Mouse (Mus musculus) forebrain, embryonic 12.5 days (tissue): Measurements from ENCODE around the gene Ntng2. TPM values are rescaled to one million over a fixed set of nuclear protein-coding genes. Genes with fewer than 3 reads are reported as not detected.

Source experiments
- ATAC-seq: fragments of 200-750 bp; cut with Nextera tagmentation; 2 replicates; pipeline ENCODE4 v1.8.0; 2017; ENCODE audit warnings: moderate TSS enrichment; ENCODE audit not compliant: low FRiP score
- H3K27ac ChIP-seq: fragments of 300-500 bp; sonication (generic); 2 replicates; pipeline ENCODE4 v1.5.1; 2016; ENCODE audit warnings: mild to moderate bottlenecking
- H3K27me3 ChIP-seq: fragments of 300-500 bp; sonication (generic); 2 replicates; pipeline ENCODE4 v1.6.1; 2016; ENCODE audit warnings: mild to moderate bottlenecking
- H3K36me3 ChIP-seq: fragments of 300-500 bp; sonication (generic); replicated peaks from 2 replicates; pipeline ENCODE4 v1.6.1; 2016; ENCODE audit warnings: mild to moderate bottlenecking
- H3K4me1 ChIP-seq: fragments of 300-500 bp; sonication (generic); 2 replicates; pipeline ENCODE4 v1.6.1; 2016
- H3K4me2 ChIP-seq: fragments of 300-500 bp; sonication (generic); 2 replicates; pipeline ENCODE4 v1.6.1; 2016; ENCODE audit warnings: mild to moderate bottlenecking, moderate library complexity
- H3K4me3 ChIP-seq: fragments of 300-500 bp; sonication (generic); replicated peaks from 2 replicates; pipeline ENCODE4 v1.5.1; 2016; ENCODE audit warnings: mild to moderate bottlenecking
- H3K9ac ChIP-seq: fragments of 300-500 bp; sonication (generic); 2 replicates; pipeline ENCODE4 v1.6.1; 2016; ENCODE audit warnings: mild to moderate bottlenecking
- H3K9me3 ChIP-seq: fragments of 300-500 bp; sonication (generic); 2 replicates; pipeline ENCODE4 v1.6.1; 2016
- WGBS: fragments of 180-500 bp; shearing (Covaris S2); methylation state at CpG from one replicate; pipeline ENCODE4 v1.1.7; 2016; 5-methylcytosine and 5-hydroxymethylcytosine counted together
- polyA plus RNA-seq: library from polyadenylated mRNA; unstranded; fragments of >200 nt; fragmentation: Nextera tagmentation; extraction: Ambion mirVana; gene quantifications from 2 replicates; pipeline ENCODE4 v1.2.1, GENCODE M21; 2016

The Ntng2 gene
- polyA plus RNA-seq, 1 experiment from 2014 or later = 3.8 TPM

DNA sequence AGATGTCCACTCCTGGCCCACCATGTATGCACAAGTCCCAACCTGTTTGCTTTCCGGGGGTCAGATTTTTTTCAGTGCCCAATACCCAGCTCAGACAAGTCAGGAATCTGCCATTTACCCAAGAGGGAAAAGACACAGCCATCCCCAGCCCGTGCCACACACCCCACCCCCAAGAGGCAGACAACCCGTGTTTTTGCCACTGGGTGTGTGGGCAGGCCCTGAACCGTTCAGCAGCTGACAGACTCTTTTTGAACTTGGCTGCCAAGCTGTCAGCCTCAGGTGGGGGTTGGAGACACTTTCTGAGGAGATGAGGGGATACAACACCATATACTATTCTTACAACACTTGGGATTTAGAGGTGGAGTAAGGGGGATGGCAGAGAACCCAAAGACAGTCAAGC lies 18.8 kb downstream of the Ntng2 start:
- no peak overlapping the region for H3K9ac ChIP-seq
- H3K27ac ChIP-seq = no peak overlapping the region
- 80% methylated on average over 4 of the region's 4 CpGs for WGBS
- no peak overlapping the region for H3K4me3 ChIP-seq
- peaks cover 6% of the 10 kb centered on the region for H3K4me1 ChIP-seq
- H3K27me3 ChIP-seq = 0 out of 2 replicates have a peak, but pooled peaks cover 7% of the 10 kb centered on the region
- no peak overlapping the region for H3K4me2 ChIP-seq
- no peaks in the 10 kb centered on the region for H3K9me3 ChIP-seq
- ATAC-seq = no peak
- no peaks in the 10 kb centered on the region for H3K36me3 ChIP-seq

DNA sequence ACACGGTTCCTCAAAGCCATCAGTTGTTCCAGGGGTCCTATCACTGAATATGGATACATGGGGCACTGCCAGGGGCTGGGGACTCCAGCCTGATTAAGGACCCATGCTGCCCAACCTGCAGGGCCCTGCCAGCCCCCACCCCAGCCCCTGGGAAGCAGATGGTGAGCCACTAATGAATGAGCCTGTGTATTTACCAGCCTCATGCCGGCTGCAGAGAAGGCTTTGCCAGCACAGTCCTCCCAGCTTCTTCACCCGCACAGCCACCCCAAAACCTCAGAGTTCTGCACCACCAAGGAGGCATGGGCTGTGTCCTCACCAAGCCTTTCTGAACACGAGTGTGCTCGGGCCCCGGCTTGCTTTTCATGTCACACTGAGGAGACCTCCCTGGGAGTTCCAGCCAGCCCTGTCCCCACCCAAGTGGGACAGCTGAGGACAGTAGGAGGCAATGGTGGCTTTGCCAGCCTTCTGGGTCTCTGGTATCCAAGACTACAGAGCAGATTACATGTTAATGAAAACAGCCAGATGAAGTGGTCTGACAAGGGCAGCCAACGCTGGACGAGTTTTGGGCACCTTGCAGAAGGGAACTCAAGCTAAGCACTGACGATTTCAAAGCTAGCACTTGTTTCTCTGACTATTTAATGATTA lies 22.5 kb downstream of the Ntng2 start:
- WGBS = 71% methylated on average over 9 of the region's 9 CpGs
- H3K4me2 ChIP-seq = no peak overlapping the region
- H3K27me3 ChIP-seq = no peaks in the 10 kb centered on the region
- no peak overlapping the region for H3K4me3 ChIP-seq
- peaks cover 6% of the 10 kb centered on the region for H3K4me1 ChIP-seq
- H3K9me3 ChIP-seq = no peaks in the 10 kb centered on the region
- H3K9ac ChIP-seq = no peak overlapping the region
- no peaks in the 10 kb centered on the region for H3K36me3 ChIP-seq
- ATAC-seq = no peak
- H3K27ac ChIP-seq = no peak overlapping the region

DNA sequence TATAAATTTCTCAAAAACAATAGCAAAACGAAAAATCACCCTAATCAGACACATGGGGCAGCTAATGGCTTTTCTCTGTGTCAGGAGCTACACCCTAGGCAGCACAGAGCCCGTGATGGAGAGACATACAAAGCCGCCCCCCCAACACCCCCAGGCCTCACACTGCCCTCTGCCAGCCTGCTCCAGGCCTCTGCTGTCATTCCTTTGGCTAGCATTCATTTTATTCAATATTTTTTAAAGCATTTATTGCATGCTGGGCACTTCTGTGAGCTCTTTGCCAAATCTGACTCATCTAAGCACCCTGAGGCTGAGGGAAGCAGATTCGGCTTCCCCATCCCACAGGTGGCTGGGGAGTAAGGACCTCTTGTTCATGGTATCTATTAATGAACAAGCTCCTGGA lies 26.1 kb downstream of the Ntng2 start:
- no peak overlapping the region for H3K4me2 ChIP-seq
- no peaks in the 10 kb centered on the region for H3K9me3 ChIP-seq
- H3K4me1 ChIP-seq = peaks cover 14% of the 10 kb centered on the region
- no peaks in the 10 kb centered on the region for H3K36me3 ChIP-seq
- H3K27me3 ChIP-seq = 0 out of 2 replicates have a peak, but pooled peaks cover 3% of the 10 kb centered on the region
- no peak for ATAC-seq
- H3K27ac ChIP-seq = no peak overlapping the region
- 75% methylated on average over 4 of the region's 4 CpGs for WGBS
- H3K9ac ChIP-seq = no peak overlapping the region
- no peak overlapping the region for H3K4me3 ChIP-seq

DNA sequence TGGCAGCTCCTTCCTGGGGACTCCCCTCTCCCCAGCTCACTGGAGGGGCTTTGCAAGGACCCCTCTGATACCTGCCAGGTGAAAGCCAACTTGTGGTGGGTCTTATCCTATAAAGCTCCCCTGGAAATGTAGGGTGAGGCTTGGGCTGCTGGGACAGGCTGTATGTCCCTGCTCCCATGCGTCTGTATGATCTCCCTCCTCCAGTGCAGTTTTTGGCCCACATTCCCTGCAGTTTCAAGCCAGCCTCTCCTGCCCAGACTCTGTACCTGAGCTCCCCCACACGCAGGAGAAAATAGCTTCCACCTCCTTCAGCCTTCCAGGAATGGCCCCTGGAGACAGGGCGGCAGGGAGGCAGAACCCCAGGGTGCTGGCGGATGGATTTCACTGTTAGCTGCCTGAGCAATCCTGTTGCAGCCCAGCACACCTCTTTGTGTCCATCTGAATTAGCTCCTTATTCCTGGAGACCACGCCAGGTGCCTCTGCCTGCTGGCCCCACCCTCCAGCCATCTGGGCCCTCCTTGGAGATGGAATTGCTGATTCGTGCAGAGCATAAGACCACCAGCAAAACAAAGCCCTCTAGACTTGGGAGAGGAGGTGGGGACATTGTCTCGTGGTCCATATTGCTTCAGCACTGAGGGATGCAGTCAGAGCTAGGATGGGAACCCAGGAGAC lies 29.1 kb downstream of the Ntng2 start:
- 0 out of 2 replicates have a peak, but pooled peaks cover 3% of the 10 kb centered on the region for H3K27me3 ChIP-seq
- H3K9me3 ChIP-seq = no peaks in the 10 kb centered on the region
- H3K27ac ChIP-seq = no peak overlapping the region
- H3K4me2 ChIP-seq = no peak overlapping the region
- no peaks in the 10 kb centered on the region for H3K36me3 ChIP-seq
- no peak overlapping the region for H3K4me3 ChIP-seq
- WGBS = 36% methylated on average over 7 of the region's 7 CpGs
- ATAC-seq = no peak
- peaks cover 8% of the 10 kb centered on the region for H3K4me1 ChIP-seq
- no peak overlapping the region for H3K9ac ChIP-seq

DNA sequence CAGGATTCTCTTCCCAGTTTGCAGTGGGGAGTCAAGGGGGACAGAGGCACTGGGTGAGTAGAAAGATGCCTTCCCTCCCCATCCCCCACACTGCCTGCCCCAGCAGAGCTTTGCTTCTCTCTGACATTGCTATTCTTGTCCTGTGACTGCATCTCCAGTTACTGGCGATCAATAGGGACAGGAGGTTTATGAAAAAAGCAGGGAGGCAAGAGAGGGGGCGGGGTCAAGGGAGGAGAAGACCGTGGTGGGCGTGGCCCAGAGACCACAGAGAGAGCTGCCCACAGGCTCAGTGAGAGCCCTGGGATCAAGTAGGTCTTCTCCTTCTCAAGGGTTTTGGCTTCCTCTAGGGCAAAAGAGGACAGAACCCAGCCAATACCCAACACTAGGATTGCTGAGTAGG lies 30.5 kb downstream of the Ntng2 start:
- Histone ChIP-seq H3K9me3 (no peaks in the 10 kb centered on the region), H3K36me3 (no peaks in the 10 kb centered on the region), H3K27me3 (0 out of 2 replicates have a peak, but pooled peaks cover 3% of the 10 kb centered on the region), H3K4me1 (peaks cover 8% of the 10 kb centered on the region), H3K4me2 (no peak overlapping the region), H3K4me3 (no peak overlapping the region), H3K27ac (no peak overlapping the region), H3K9ac (no peak overlapping the region)
- 4% methylated on average over 4 of the region's 4 CpGs for WGBS
- no peak for ATAC-seq

DNA sequence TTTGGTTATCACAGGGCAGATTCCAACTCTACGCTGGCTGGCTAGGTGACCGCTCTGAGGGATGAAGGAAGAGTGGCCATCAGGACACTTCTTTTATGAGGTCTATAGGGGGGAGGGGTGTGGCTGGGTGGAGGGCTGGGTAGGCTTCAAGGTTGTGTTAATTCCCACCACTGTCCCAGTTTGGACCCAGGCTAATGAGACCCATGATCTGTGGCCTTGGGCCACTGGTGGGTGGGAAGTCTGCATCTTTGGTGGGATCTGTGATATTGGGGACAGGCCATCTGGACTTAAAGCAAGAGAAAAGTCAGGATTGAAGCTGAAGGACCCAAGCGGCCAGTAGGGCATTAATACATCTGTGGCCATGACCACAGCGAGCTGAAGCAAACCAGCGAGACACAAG lies 34.0 kb downstream of the Ntng2 start:
- H3K4me1 ChIP-seq = peaks cover 11% of the 10 kb centered on the region
- H3K27me3 ChIP-seq = 0 out of 2 replicates have a peak, but pooled peaks cover 3% of the 10 kb centered on the region
- no peak overlapping the region for H3K27ac ChIP-seq
- H3K9me3 ChIP-seq = no peaks in the 10 kb centered on the region
- ATAC-seq = no peak
- no peak overlapping the region for H3K9ac ChIP-seq
- 91% methylated on average over 5 of the region's 5 CpGs for WGBS
- no peak overlapping the region for H3K4me2 ChIP-seq
- no peaks in the 10 kb centered on the region for H3K36me3 ChIP-seq
- H3K4me3 ChIP-seq = no peak overlapping the region

DNA sequence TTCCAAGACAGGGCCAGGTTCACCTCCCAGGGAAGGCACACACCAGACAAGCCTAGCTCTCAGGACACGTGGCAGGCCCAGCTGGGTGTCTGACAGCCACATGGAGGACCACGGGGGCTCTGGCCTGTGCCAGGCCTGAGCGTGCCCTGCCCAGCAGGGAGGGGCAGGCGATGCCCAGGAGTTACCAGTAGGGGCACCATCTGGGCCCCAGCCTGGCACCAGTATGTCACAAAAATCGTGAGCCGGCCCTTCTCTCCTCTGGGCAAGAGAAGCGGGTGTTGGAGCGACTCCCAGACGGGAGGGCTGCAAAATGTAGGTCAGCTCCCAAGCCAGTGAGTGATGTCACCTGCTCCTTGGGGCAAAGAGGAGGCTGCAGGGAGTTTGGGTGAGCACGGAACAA lies 34.9 kb downstream of the Ntng2 start:
- no peaks in the 10 kb centered on the region for H3K36me3 ChIP-seq
- no peak overlapping the region for H3K9ac ChIP-seq
- no peak for ATAC-seq
- H3K27ac ChIP-seq = no peak overlapping the region
- H3K27me3 ChIP-seq = no peaks in the 10 kb centered on the region
- H3K9me3 ChIP-seq = no peaks in the 10 kb centered on the region
- H3K4me2 ChIP-seq = no peak overlapping the region
- peaks cover 11% of the 10 kb centered on the region for H3K4me1 ChIP-seq
- WGBS = 74% methylated on average over 10 of the region's 10 CpGs
- H3K4me3 ChIP-seq = no peak overlapping the region

DNA sequence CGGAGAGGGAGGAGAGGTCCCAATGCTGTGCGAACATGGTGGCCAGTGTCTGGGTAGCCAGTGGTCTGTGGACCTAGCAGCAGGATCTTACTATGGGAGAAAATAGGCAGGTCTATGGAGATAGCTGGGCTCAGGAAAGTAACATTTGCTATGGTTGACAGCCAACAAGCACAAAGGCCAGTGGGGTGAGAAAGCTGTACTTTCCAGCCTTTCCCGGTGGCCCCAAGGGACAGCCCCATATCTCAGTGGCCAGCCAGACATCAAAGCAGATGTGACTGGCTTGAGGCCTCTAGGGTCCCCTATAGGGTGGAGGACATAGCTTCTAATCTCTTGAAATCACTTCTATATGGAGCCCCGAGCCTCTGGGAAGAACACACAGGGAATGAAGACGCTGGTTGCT lies 35.8 kb downstream of the Ntng2 start:
- 94% methylated on average over 5 of the region's 5 CpGs for WGBS
- ATAC-seq = no peak

DNA sequence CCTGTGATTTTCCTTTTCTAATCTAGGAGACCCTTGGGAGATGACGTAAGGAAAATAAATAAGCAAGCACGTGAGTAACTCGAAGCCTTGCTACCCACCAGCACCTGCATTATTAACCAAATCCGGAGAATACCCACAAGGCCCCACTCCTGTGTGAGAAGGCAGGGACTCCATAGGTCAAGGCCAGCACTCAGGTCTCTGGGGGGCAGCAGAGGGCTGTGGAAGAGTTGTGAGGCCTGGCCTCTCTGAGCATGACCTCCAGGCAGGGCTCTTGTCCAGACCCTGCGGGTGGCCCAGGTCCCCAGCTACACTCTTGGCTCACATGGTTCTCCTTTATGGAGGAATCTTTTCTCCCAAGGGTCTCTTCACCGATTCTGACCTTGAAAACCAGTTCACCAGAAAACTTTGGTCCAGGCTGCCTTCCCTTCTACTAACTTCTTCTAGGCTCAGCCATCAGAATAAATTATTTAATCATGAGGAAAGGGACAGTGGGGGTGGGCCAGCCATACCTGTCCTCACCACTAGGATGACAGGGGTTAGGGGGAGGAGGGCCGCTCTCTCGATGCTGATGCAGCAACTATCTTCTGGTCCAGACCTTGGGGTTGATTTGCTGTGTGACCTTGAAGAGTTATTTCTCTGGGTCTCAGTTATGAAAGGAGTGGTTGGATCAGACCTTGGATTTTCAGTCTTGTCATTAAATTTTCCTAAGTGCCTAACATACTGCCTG lies 36.4 kb downstream of the Ntng2 start:
- ATAC-seq = no peak
- Histone ChIP-seq H3K4me2 (no peak overlapping the region), H3K9me3 (no peaks in the 10 kb centered on the region), H3K36me3 (no peaks in the 10 kb centered on the region), H3K4me3 (no peak overlapping the region), H3K4me1 (peaks cover 3% of the 10 kb centered on the region; the same call in 1 of the 2 replicates), H3K27ac (no peak overlapping the region), H3K9ac (no peak overlapping the region), H3K27me3 (no peaks in the 10 kb centered on the region)
- 53% methylated on average over 8 of the region's 8 CpGs for WGBS

More for the DNA sequence above, 35.8 kb downstream of the Ntng2 start:
- H3K36me3 ChIP-seq = no peaks in the 10 kb centered on the region
- no peak overlapping the region for H3K4me3 ChIP-seq
- peaks cover 4% of the 10 kb centered on the region for H3K4me1 ChIP-seq
- no peak overlapping the region for H3K4me2 ChIP-seq
- H3K27ac ChIP-seq = no peak overlapping the region
- H3K27me3 ChIP-seq = no peaks in the 10 kb centered on the region
- no peaks in the 10 kb centered on the region for H3K9me3 ChIP-seq
- H3K9ac ChIP-seq = no peak overlapping the region

DNA sequence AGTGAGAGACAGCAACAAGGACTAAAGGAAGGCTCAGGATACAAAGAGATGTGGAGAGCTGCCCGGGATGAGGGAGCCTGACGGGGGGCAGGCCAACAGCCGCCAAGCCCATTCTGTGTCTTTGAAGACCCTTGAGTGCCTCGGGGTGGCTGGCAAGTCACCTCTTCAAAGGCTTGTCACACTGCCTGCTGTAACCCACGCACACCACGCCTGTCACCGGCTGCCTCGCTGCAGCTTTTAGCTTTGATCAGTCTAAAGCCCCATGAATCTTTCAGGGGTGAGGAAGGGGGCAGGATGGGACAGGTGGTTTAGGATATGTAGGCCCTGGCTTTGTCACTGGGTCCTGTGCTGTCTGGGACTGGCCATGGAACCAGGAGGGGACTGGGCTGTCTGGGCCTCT lies 46.6 kb downstream of the Ntng2 start:
- Histone ChIP-seq H3K27me3 (no peaks in the 10 kb centered on the region; the same call in 1 of the 2 replicates), H3K27ac (no peak overlapping the region), H3K4me2 (no peak overlapping the region), H3K36me3 (no peaks in the 10 kb centered on the region), H3K9me3 (no peaks in the 10 kb centered on the region), H3K4me1 (peaks cover 12% of the 10 kb centered on the region; the same call in 1 of the 2 replicates), H3K9ac (no peak overlapping the region), H3K4me3 (no peak overlapping the region)
- WGBS = 43% methylated on average over 8 of the region's 8 CpGs
- no peak for ATAC-seq

DNA sequence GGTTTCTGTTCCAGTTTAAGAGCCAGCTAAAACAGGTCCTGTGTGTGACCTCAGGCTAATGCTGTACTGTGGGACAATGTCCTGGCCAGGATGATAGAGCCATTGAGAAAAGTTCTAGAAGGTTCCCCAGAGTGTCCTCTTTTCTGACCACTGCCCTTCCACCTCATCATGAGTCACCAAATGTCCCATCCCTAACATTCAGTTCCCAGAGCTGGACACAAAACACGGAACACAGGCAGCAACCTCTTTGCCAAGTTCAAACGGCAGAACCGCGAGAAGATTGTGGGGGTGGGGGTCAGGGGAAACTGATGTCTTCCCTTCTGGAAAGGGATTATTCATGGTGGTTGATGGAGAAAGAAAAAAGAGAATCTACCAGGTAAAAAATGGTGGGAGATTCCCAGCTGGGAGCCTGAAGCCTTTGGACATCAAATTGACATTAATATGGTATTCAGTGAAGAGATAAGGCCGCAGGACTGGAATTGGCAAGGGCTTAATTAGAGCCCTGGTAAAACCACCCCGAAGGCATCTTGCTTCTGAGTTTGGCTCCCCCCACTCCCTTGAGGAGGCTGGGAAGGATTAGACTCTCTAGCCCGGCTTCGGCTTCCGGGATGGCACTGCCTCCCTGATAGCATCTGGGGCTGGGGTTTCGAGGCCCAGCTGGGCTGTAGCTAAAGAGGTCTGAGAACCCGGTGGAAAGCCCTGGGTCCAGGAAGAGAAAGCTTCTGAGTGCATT lies 51.4 kb downstream of the Ntng2 start:
- ATAC-seq = no peak
- Histone ChIP-seq H3K4me1 (peaks cover 11% of the 10 kb centered on the region; the same call in 1 of the 2 replicates), H3K27me3 (peaks cover 32% of the 10 kb centered on the region), H3K9me3 (no peaks in the 10 kb centered on the region), H3K4me2 (no peak overlapping the region), H3K9ac (no peak overlapping the region), H3K27ac (no peak overlapping the region), H3K36me3 (no peaks in the 10 kb centered on the region), H3K4me3 (no peak overlapping the region)
- 62% methylated on average over 11 of the region's 11 CpGs for WGBS

DNA sequence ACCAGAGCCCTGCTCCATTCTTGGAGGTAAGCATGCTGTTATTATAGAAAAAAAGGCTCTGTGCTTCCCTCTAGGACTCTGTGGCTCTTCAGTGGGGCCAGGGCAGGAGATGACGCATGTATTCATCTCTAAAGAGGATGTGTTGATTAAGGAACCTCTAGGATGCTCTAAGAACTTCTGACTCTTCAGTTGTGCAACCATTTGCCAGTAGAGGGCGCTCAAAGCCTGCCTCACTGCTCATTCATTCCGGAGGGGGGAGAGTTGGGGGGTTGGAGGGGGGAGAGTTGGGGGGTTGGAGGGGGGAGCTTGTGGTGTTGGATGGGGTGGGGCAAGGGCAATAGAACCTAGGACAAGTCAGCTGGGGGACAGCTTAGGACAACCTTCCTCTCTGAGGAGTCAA lies 52.9 kb downstream of the Ntng2 start:
- peaks cover 17% of the 10 kb centered on the region for H3K4me1 ChIP-seq
- H3K4me2 ChIP-seq = no peak overlapping the region
- H3K27me3 ChIP-seq = peaks cover 47% of the 10 kb centered on the region
- H3K36me3 ChIP-seq = no peaks in the 10 kb centered on the region
- no peak overlapping the region for H3K27ac ChIP-seq
- 3% methylated on average over 3 of the region's 3 CpGs for WGBS
- ATAC-seq = no peak
- H3K9ac ChIP-seq = no peak overlapping the region
- H3K9me3 ChIP-seq = no peaks in the 10 kb centered on the region
- H3K4me3 ChIP-seq = no peak overlapping the region
